Mouse (Mus musculus): Measurements from ENCODE around the gene Zbtb25. TPM values are rescaled to one million over a fixed set of nuclear protein-coding genes. Genes with fewer than 3 reads are reported as not detected.

Zbtb25 gene
- total RNA-seq, 2 experiments from 2014 or later: 19.4 to 20.5 TPM

DNA sequence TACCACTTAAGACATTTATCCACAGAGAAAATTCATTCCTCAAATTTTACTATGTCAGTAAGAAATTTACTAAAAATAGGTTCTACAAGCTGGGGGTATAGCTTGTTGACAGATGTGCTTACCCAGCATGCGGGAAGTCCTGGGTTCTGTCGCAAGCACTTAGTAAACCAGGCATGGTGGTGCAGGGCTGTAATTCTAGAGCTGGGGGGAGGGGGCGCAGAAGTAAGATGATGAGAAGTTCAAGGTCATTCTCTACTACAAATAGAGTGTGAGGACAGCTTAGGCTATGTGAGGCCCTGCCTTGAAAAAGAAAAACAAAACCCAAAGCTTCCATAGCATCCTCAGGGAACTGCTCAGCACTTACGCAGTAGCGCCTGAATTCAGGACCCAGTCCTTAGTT is 9.2 kb upstream of the Zbtb25 start:
- intact Hi-C loops (cut with DNase I): no loop called here
- no peak for DNase-seq (ENCODE audit: low spot score in 2 of 2)

DNA sequence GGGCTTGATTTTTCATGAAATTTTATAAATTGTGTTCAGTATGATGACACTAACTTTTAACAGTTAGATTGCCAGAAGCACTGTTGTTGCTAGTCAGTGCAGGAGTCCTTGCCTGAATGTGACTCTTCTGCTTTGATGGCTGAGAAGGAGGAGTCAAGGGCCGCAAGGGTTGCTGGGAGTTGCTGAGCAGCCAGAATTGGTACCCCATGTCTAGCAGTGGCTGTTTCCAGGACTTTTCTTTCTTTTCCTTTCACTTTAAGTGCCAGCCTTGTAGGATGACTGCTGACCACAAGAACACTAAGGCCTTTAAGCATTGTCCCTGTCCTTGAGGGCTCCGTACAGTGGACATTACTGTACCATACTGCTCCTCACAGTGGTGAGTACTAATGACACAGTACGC is 8.3 kb upstream of the Zbtb25 start:
- DNase-seq (ENCODE audit: low spot score in 2 of 2): no peak

DNA sequence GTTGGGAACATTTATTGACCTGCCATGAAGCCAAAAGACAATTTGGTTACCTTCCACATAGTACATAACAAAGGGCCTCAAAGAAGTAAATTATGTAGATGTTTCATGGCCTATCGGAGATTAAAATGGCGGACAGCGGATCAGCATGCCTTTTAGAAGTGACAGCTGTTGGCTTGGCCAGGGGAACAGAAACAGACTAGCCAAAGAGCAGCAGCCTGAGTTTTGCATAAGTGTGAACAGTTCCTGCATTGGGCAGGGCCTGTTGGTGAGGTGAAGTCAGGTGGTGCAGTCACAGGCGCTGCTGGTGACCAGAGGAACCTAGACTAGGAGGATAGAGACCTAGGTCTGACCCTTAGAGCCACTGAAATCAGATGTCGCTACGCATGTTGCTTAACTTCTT is 7.7 kb upstream of the Zbtb25 start:
- intact Hi-C loops (cut with DNase I): no loop called here
- no peak for DNase-seq (ENCODE audit: low spot score in 2 of 2)

More for the DNA sequence above, 8.3 kb upstream of the Zbtb25 start:
- intact Hi-C loops (cut with DNase I): no loop called here

DNA sequence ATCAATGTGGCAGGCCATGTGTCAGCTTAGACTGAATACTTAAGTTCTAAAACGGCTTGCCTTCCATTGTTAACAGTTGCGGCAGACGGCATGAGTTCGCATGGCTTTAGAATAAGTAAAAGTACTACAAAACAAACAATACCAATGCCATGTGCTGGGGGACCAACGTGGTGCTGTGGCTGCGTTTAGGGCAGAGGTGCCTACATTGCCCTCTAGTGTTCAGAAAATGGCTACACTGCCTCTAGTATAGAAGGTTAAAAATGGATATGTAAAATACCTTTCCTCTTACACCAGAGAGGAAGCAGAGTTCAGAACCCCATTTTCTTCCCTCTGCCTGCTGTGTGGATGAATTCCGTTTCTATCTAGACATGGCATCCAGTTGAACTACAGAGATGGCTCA is 7.2 kb upstream of the Zbtb25 start:
- peak in 1 of 2 experiments; percentile 43 for DNase-seq (ENCODE audit: low spot score in 2 of 2)
- intact Hi-C loops (cut with DNase I): no loop called here

DNA sequence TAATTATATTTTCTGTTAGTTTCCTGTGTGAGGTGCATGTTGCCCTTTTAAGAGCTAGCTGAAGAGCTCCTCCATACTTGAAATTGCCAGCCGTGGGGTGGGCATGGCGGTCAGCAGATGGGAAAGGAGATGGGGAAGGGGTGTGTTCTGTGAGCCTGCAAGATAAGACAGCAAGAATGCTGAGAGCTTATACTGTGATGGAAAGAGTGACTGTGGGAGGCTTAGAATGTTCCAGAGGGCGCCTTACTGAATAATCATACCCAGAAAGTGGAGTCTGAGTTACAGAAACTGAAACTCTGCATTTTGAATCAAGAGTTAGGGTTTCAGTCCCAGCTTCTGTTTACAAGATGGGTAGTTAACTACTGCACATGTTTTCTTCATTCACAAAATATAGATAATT is 6.1 kb upstream of the Zbtb25 start:
- no peak for DNase-seq (ENCODE audit: low spot score in 2 of 2)
- intact Hi-C loops (cut with DNase I): no loop called here

DNA sequence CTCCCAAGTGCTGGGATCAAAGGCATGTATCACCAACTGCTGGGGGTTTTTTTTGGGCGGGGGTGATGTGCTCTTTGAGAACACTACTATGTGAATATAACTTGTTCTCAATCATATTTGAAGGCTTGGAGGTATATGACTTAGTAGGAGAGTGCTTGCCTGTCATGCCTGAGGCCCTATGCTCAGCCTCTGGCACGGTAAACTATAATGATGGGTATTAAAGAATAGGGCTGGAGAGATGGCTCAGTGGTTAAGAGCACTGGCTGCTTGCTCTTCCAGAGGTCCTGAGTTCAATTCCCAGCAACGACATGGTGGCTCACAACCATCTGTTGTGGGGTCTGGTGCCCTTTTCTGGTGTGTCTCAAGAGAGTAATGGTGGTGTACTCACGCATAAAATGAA is 5.5 kb upstream of the Zbtb25 start:
- intact Hi-C loops (cut with DNase I): no loop called here
- no peak for DNase-seq (ENCODE audit: low spot score in 2 of 2)

DNA sequence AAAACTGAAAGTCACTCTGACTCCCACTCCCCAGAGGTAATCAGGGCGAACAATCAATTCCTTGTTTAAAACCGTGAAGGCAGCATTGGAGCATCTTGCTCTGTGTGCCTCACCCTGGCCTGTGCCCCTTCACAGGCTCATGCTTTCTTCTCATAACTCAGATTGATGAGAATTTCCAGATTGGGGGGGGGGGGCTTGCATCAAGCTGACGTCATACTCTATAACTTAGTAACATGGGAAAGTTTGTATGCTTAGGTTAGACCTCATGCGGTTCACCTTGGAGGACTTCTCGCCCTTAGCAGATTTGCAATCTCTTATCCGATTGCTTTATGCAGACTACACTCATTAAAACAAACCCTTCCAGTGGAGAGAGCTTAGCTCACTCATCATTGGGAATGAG is 4.6 kb upstream of the Zbtb25 start:
- intact Hi-C loops (cut with DNase I): no loop called here
- no peak for DNase-seq (ENCODE audit: low spot score in 2 of 2)

DNA sequence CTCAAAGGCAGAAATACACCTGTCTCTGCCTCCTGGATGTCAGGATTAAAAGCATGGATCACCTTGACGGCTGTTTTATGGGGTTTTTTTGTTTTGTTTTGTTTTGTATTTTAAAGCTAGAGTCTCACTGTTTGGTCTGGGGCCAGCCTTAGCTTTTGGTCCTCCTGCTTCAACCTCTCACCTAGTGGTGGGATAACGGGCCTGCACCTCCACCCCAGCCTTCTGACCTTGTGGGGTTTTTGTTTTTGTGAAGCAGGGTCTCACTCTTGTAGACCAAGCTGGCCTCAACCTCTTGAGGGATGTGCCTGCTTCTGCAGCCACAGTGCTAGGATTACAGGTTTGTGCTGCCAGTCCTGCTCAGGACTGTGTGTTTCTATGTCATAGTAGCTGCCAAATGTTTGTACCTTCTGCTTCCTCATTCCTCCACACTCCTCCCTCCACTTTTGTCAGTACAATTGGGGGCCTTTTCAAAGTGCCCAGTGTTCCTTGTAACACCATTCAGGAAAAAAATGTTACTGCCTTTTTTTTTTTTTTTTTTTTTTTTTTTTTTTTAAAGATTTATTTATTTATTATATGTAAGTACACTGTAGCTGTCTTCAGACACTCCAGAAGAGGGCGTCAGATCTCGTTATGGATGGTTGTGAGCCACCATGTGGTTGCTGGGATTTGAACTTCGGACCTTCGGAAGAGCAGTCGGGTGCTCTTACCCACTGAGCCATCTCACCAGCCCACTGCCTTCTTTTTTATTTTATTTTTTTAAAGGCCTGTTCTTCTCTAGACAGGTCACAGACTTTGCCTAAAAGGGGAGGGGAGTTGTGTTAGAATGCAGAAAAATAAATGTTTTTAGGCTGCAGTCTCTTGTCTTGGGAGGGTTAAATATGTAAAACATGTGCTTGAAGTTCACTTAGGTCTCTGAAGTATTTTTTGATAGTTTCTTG is 3.7 kb upstream of the Zbtb25 start:
- no peak for DNase-seq (ENCODE audit: low spot score in 2 of 2)
- intact Hi-C loops (cut with DNase I): no loop called here

DNA sequence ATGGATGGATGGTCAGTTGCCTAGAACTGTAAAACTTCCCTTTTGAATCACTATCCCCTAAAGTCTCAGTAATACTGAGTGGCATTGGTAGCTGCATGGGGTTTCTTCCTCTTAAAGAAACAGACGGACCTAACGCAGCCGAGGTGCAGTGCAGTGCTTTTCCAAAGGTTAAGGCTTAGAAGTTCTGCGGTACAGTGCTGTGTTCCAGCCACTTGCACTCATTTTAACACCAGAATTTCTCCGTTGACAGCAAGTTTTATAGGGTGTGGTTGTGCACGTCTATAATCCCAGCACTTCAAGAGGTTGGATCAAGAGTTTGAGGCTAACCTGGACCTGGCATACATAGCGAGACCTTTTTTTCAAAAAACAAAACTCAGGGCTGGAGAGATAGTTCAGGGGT is 2.6 kb upstream of the Zbtb25 start:
- intact Hi-C loops (cut with DNase I): no loop called here
- DNase-seq (ENCODE audit: low spot score in 2 of 2): no peak

DNA sequence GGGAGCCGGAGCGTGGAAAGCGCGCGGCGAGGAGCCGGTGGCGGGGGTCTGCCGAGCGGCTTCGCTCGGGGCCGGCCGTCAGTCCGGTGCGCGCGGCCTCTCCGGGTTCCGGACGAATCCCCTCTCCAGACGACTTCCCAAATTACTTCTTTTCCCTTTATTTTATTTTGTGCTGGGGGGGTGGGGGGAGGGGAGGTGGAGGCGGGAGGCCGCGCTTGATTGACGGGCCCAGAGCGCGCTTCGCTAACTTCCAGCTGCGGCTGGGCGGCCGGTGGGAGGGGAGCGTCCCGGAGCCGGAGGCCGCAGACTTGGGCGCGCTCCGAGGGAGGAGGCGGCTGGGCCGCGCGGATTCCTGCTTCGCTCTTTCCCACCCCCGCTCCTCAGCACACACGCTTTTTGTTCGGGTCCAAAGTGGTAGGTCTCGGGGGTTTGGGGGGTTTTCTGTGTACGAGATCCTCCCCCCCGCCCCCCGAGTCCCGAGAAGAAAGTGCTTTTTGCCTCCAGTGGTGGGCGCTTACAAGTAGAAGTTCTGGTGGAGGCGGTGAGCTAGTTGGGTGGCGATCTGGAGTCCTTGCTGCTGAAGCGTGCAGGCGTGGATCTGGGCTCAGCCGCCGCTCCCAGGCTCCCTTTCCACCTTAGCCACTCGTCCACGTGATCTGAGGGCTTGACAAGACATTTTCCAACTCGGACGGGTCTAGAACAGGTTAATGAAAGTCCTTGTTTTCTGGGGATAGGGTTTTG is 1.6 kb upstream of the Zbtb25 start:
- intact Hi-C loops (cut with DNase I): loop anchor here (2.0 kb wide), 1 partner anchor 224 kb away; no protein-coding TSS in a partner anchor
- DNase-seq (ENCODE audit: low spot score in 2 of 2): peak; percentile 63 to 72

DNA sequence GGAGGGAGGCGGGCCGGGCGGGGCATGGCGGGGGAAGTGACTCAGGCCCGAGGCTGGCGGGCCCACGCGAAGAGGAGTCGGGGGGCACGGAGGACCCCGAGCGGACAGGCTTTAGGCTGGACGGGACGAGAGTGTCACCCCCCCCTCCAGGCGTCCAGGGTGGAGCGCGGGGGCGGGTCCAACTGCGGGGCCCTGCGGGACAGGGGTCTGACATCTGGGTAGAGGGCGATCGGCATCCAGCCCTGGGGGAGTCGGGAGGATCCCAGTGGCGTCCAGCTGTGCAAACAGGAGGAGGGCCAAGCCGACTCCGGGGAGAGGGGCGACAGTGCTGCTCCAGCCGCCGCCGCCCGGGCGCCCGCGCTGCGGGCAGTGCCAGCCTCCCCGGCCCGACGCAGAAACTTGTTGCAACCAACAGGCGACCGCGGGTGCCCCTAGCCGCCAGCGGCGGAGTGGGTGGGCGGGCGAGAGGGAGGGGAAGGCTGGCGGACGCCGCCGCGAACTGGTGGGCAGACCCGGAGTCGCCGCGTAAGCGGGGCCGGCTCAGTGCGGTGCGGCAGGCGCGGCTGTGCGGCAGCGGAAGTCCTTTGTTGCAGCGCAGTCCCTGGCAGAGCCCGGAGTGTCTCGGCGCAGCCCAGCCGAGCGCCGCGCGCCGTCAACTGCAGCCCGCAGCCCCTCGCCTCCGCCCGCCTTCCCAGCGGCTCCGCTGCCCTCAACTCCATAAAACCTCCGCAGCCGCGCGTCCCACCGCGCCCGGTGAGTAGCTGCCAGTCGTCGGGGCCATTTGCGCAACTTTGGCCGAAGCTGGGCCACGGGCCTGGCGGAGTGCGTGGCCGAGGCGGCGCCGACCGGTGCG is 802 bp upstream of the Zbtb25 start, which contains the start of gene Zbtb1:
Zbtb1 (plus strand) TSS at position 289 of the 853 bp plus-strand sequence.
- intact Hi-C loops (cut with DNase I): loop anchor here (1.0 to 5.0 kb wide), 4 partner anchors 34 to 225 kb away; partner anchors contain the start of gene Hspa2
- DNase-seq (ENCODE audit: low spot score in 2 of 2): peak; percentile 84 to 85

DNA sequence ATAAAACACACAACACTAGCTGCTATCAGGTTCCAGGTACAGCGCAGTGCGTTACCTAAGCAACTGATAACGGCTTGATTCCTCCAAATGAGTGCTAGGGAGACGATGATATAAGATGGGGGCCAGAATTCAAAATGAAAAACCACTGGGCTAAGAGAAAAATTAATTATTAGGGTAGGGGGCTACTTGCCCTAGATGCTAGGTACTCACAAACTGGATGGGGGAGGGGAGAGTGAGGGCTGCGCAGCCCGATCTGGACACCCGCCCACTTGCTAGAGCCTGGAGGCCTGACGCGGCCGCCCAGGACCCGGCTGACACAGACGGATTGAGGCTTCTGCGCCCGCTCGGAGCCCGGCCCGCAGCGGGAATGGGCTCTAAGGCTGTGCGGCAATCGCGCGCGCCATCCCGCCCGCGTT is 604 bp downstream of the Zbtb25 start:
- no peak for DNase-seq (ENCODE audit: low spot score in 2 of 2)
- intact Hi-C loops (cut with DNase I): loop anchor here (1.0 to 5.0 kb wide), 3 partner anchors 36 to 179 kb away; partner anchors contain the start of gene Hspa2

DNA sequence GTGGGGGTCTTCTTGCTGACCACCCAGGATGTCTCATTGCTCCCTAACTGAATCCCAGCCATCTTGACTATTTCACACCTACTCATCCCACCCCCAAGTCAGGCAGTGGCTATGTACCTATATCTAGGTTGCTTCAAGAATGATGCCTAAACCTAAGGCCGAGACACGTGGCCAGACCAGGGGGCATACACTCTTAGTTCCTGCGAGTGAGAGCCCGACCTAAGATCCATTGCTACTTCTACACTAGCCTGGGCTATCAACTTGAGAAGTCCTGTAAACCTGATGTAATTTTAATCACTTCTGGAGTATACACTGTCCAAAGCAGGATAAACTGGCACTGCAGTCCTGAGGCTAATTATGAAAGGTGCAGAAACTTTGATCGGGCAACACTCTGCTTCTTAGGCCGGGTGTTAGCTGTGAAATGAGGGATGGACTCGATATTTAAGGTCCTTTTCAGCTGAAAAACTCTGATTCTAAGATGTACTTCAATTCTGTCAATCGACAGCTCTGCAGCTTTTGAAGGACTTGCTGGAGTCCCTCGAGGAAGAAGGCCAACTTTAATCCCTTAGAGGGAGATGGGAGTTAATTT is 1.1 kb downstream of the Zbtb25 start:
- intact Hi-C loops (cut with DNase I): loop anchor here (2.0 to 5.0 kb wide), 2 partner anchors 97 to 179 kb away; no protein-coding TSS in a partner anchor
- no peak for DNase-seq (ENCODE audit: low spot score in 2 of 2)

DNA sequence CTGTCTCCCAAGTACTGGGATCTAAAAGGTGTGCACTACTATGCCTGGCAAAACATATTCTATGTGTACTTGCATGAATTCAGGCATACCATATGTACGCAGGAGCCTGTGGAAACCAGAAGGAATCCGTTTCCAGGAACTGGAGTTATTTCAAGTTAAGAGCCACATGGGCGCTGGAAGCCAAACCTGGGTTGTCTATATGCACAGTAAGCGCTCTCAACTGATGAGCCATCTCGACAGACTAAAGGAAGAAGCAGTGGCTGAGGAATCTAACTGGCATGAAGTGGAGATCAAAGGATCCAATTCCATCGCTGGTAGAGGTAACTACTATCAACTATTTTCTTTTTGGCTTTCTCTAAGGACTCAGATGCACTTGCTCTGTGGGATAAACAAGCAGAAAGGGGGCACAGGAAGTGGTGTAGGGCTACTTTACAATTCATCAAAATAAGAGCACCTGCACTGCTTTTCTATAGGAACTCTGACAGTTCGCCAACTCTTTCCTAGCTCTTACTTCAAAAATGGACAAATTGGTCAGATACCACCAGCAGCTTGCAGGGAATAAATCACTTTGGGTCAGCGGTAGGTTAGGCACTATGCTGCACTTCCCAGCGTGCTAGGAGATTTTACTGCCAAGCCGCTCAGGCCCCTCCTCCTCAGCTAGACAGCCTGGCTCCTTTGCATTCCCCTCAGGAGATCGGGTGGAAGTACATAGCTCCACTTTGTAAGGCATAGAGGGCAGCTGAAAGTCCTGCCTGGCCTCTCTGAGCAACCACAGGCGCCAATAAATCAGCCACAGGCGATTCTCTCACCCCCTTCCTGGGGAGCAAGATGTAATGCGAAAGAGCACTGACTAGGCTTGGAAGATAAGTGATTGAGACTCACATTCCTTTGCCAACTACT is 2.1 kb downstream of the Zbtb25 start:
- DNase-seq (ENCODE audit: low spot score in 2 of 2): peak in 1 of 2 experiments; percentile 16

DNA sequence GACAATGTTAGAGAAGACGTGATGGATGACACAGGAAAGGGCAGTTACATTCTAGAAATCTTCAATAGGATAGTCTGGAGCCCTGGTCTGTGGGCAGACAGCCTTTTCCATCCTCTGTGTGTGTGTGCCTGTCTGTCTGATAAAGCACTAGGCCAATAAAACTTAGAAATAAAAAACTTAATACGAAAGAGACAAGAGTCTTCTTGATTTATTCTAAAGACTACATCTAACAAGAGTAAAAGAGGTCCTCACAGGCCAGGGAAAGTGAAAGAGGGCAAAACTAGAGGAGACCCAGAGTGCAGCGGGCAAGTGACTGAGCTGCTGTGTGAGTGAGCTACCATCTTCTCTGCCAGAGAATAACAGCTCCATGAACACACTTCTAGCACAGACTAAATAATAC is 3.1 kb downstream of the Zbtb25 start:
- no peak for DNase-seq (ENCODE audit: low spot score in 2 of 2)
- intact Hi-C loops (cut with DNase I): loop anchor here (5.0 kb wide), 1 partner anchor 181 kb away; no protein-coding TSS in a partner anchor

More for the DNA sequence above, 2.1 kb downstream of the Zbtb25 start:
- intact Hi-C loops (cut with DNase I): loop anchor here (5.0 kb wide), 1 partner anchor 180 kb away; no protein-coding TSS in a partner anchor

DNA sequence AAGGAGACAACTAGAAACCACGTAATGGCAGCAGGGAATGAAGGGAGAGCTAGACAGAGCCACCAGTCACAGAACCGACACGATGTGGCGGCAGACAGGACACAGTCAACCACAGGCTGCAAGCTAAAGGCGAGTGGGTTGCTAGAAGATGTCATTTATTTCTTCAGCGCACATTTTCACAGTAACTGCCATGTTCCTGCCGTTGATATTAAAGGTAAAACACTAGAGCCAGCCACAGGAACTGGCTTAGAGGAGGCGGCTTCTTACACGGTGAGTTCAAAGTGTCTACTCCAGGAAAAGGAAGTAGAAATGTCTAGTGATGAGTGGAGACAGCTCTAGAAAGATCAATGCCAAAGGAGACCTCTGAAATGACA is 7.1 kb downstream of the Zbtb25 start:
- DNase-seq (ENCODE audit: low spot score in 2 of 2): no peak
- intact Hi-C loops (cut with DNase I): no loop called here

DNA sequence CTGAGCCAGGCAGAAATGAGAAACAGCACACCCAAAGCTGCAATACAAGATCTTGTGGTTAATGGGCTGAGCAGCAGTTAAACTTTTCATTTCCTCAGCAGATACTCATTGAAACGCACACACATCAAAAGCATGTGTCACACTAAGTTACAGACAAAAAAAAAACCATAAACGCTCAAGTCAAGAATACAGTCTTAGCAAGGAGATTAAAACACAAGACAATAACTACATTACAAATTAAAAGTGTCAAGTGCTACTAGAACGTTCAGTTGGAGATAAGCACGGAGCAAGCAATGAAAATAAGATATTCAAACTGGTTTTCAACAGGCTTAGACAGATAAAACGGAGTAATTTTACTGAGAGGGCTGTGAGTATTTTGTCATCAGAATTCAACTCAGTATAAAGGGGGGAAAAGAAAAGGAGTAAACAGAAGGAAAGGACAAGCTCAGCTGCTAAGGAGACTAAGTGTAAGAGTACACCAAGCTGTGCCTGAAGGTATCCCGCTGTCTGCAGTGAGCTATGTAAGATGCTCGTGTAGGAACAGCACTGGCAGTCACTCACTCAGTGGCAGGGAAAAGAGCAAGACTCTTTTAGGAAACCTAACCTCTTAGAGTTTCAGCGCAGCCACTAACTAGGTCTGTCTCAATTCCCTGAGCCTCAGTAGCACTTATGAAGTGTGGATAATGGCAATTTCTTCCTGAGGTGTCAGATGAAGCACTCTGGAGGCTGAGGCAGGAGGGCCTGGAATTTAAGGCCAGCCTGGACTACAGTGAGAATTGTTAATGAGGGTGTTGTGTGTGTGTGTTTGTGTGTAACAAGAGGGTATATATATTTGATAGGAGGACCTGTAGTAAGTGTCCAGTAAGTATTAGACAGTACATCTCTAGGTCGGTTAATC is 7.7 kb downstream of the Zbtb25 start:
- intact Hi-C loops (cut with DNase I): no loop called here
- no peak for DNase-seq (ENCODE audit: low spot score in 2 of 2)
